Mouse (Mus musculus) heart, postnatal 14 days (tissue): ENCODE results near the gene Tmem213. TPM values are rescaled to one million over a fixed set of nuclear protein-coding genes. Genes with fewer than 3 reads are reported as not detected.

ENCODE experiments used
- DNase-seq, 2 experiments: peaks; one replicate each; pipeline ENCODE4 v3.0.0; 2021 to 2022
- intact Hi-C: fragments of 180-260 bp; cut with DNase I; formaldehyde crosslinking; loops from one replicate; pipeline ENCODE4 v1.15.1; 2025
- total RNA-seq, 2 experiments: library from RNA; stranded (reverse); gene quantifications; 2 replicates each; pipeline ENCODE4 v1.2.3; 2021

Gene Tmem213
- total RNA-seq, 2 experiments from 2014 or later: not detected

DNA sequence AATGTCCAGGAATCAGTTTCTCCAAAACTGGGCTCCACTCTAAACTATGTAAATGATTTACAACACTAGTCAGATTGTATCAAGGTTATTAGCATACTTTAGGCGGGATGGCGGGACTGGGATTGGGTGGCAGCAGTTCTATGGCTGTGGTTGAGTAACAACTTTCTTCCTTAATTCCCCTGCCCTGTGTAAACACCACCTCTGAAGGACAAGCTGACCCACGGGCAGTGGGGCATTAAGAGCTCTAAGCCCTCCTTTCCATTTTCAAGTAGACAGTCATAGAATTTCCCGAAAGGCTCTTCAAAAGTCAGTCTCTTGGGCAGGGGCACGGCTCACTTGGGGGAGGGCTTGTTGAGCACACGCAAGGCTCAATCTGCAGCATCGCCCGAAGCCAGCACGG lies 1.8 kb downstream of the Tmem213 start:
- intact Hi-C loops: no loop called here
- no peak for DNase-seq

DNA sequence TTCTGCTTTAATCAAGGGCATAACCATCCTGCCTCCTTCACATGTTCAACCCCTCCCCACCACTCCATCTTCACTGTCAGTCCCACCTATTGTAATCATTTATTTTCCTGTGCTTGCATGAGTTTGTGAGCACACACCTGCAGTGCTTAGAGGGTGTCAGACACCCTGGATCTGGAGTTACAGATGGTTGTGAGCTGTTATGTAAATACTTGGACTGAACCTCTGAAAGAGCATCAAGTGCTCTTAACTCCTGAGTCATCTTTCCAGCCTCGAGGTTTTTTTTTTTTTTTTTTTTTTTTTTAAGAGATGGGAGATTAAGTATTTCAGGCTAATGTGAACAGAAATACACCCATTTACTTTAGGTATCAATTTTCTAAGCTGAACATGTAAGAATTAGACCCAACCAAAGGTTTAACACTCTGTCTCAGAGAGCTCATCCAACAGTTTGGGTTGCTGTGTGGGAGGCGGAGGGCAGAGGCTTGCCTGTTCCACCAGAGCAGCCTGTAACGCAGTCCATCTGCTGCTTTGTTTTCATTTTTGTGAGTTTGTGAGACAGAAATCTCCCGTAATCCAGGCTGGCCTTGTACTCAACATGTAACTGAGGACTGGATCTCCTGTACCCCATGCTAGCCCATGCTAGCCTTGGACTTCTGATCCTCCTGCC lies 7.2 kb downstream of the Tmem213 start:
- intact Hi-C loops: no loop called here

DNA sequence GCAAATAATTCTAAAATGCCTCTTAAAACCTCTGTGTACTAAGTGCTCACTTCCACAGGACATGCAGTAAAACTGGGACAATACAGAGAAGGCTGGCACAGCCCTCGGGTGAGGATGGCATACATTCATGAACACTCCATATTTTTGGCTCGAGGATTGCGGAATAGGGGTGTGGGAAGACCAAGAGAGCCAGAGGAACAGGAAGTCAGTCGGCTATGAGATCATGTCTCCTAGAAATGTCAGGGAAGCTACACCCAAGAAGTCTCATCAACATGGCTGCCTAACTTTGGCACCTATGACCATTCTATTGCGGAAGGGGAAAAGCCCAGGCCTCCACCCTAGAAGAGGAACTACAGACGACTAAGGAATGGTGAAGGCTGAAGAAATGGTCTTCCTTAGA lies 9.3 kb downstream of the Tmem213 start:
- no peak for DNase-seq
- intact Hi-C loops: no loop called here

More for the DNA sequence above, 7.2 kb downstream of the Tmem213 start:
- DNase-seq: no peak

DNA sequence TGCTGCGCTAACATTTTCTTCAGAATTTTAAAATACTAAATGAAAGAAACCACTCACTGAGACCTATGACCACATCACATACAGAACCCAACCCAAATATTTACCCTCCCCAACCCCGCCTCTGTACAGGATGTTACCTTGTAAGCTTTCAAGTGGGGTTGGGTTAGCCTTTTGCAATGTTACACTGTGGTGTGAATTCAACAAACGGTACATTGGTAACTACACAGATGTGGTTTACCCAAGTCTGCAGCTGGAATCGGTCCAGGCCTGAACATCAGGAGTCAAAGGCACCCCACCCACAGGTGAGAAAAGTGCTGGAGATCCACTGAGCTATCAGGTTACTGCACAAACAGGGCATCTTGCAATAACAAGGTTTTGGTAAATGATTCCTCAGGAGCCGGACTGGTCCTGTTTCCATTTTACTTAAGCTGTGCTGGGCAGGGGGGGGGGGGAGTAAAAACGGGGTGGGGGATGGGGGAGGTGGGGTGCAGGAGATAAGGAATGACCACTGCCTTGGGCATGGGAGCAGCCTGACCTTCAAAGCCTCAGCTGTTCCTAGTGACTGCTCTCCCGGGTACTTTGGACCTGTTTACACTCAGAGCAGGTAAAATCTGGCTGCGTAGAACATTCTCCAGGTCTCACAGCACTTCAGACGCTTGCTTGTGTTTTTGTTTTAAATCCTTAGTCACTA lies 11.8 kb downstream of the Tmem213 start:
- intact Hi-C loops: no loop called here
- no peak for DNase-seq

DNA sequence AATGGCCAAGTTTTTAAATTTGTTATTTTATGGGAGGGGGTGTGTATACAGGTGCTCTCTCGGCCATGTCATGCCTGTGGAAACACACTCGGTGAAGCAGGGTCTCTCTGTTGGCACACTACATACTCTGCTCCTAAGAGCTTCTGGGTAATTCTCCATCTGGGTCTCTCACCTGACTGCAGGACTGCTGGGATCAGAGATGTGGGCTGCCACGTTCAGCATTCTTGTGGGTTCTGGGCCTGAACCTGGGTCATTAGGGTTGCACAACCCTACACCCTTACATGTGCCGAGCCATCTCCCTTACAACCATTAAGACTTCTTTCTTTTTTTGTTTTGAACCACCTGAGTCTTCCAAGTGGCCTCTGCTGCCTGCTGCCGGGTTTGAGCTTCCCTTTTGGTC lies 12.8 kb downstream of the Tmem213 start:
- DNase-seq: no peak
- intact Hi-C loops: no loop called here

DNA sequence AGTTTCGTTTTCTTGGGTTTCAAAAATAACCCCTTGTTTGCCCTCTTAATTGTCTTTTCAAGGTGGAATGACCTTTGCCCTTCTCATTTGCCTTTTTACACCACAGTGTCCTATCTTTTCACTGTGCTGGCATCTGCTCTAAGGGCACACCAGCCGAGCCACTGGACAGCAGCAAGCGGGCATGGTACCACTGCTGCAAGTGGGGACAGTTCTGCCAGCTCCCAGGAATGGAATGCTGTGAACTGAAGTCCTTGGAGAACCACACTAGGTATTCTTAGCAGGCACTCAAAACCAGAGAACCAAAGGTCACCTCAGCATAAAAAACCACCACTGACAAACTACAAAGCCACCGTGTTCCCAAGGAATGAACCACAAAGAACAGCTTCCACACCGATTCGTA lies 13.7 kb downstream of the Tmem213 start:
- DNase-seq: no peak
- intact Hi-C loops: no loop called here

DNA sequence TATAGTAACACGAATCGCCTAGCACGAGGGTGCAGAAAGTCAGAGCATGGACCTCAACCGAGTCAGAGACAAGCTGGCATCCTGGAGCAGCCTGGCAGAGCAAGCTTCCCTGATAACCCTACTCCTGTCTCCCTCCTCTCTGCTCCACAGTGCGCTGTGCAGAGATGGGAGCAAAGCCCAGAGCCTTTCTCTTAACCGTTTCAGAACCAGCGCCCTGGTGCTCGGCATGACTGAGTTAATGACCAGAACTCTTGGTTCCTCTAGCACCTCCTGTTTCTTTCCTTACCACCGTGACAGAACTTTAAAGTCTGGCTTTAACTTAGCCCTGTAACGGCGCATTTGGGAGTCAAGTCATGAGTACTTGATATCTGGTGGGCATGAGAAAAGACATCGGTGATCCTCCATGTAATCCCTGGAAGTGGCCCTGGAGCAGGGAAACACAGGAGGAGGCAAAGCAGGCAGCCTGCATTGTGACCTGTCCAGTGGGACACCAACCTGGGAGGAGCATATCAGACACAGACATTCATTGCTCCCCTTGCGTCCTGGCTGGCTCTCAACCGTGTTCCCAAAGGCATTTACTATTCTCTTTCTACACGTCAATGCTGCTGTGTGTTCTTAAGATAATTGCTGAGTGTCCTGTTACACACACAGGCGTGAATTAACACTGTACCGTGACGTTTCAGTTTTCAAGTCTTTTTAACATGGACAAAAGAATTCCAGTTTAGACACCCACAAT lies 14.6 kb downstream of the Tmem213 start:
- intact Hi-C loops: no loop called here
- no peak for DNase-seq

DNA sequence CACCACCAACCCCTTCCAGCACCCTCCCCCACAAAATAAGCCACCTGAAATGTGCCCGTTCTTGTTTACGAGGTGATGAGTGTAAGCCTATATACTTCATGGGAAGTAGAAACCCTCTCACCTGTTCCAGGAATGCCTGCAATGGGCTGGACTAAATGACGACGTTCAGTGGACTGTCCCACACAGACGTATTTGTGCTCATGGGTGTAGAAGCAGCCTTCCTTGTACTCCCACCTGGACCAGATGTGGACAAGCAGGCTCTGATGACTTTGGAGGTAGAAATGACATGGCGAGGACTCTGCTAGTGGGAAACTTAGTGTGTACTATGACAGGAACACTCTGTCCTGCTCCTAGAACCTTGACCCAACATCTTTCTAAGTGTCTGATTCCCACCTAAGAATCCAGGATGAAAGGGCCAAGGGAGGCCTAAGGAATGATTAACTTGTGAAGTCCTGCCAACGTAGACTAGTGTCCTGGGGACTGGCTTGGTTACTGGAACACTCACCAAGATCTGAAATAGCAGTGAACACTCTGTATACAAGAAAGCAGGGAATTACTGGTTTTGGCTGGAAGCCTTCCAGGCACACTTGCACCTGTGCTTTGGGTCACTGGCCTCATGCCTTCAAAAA lies 15.3 kb downstream of the Tmem213 start, which contains the start of gene Atp6v0a4:
Gene Atp6v0a4 (minus strand): TSS at position 380 of the 629 bp plus-strand sequence.
- DNase-seq: no peak
- intact Hi-C loops: no loop called here

DNA sequence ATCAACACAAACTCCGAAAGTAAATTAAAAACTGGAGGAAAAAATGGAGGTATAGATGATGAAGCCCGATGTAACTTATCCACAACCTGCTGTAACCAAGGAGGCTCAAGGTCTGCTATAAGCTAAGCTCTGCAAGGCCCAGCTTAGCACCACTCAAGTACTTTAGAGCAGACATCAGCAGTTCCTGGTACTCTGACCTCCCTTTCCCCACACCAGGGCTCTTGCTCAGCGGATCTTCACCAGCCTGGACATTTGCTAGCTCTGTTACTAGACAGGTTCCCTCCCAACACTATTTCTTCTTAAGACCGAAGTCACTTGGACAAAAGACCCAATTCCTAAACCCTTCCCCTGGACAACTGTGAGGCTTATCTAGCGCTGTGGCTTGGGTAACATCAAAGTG lies 15.8 kb downstream of the Tmem213 start:
- intact Hi-C loops: no loop called here

DNA sequence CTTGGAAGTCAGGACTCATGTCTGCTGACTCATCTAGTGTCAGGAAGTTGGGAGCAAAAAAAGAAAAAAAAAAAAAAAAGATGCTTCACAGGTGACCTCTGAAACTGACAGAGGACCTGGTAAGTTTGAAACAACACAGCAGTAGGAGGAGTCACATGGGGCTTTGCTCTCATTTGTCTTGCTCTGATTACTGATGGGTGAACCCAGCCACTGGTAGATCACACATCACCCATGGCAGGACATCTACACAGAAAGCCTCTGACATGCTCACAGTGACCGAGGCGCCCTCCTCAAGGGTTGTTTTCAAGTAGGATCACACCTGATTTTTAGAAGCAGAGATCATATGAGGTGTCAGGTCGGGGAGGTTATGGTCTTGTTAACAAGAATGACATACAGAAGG lies 16.4 kb downstream of the Tmem213 start:
- no peak for DNase-seq
- intact Hi-C loops: no loop called here

More for the DNA sequence above, 15.8 kb downstream of the Tmem213 start:
- no peak for DNase-seq

DNA sequence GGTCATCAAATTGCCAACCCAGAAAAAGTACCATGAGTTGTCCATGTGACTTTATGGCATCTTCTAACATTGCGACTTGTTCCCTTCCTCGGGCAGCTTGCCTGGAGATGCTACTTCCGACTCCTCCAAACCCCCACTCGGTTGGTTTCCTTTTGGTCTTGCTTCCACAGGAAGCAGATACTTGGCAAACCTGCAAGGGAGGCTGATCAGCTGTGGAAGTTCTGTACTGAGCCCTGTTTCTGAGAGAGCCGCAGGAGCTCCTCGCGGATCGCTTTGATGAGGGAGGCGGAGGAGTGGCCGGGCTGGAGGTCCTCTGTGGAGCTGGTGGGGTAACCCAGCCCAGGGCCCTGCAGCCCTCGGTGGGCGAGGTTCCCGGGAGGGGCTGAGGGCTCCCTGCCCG lies 19.1 kb downstream of the Tmem213 start:
- intact Hi-C loops: no loop called here

DNA sequence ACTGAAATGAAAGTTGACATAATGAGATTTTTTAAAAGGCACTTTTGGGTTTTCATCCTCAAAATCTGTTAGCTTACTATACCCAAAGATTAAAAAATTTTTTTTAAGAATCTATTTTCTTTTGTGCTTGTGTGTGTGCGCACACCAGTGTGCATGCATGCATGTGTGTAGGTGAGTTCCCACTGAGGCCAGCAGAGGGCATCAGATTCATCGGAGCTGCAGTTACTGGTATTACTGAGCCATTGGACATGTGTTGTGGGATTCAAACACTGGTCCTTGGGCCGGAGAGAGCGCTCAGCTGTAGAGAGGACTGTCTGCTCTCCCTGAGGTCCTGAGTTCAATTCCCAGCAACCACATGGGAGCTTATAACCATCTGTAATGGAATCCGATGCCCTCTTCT lies 20.8 kb downstream of the Tmem213 start:
- intact Hi-C loops: no loop called here
- no peak for DNase-seq

More for the DNA sequence above, 19.1 kb downstream of the Tmem213 start:
- DNase-seq: no peak

DNA sequence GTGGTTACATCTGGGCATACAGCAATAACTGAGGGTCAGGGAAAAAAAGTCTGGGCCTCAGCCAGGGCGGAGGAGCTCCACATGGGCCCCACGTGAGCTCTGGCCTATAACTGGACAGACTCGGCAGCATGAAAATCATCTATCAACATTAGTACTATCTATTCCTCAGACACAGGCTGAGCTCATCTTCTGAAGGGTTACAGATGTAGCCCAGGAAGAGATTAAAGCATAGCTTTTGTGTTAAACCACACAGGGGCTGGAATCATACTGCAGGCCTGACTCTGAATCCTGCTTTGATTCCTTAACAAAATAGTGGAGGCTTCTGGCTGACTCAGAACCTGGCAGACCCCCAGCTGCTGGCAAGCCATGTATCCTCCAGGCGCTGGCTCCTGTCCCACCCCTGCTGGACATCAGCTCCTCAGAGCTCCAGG lies 22.8 kb downstream of the Tmem213 start:
- DNase-seq: peak; percentile 65 to 79
- intact Hi-C loops: no loop called here

DNA sequence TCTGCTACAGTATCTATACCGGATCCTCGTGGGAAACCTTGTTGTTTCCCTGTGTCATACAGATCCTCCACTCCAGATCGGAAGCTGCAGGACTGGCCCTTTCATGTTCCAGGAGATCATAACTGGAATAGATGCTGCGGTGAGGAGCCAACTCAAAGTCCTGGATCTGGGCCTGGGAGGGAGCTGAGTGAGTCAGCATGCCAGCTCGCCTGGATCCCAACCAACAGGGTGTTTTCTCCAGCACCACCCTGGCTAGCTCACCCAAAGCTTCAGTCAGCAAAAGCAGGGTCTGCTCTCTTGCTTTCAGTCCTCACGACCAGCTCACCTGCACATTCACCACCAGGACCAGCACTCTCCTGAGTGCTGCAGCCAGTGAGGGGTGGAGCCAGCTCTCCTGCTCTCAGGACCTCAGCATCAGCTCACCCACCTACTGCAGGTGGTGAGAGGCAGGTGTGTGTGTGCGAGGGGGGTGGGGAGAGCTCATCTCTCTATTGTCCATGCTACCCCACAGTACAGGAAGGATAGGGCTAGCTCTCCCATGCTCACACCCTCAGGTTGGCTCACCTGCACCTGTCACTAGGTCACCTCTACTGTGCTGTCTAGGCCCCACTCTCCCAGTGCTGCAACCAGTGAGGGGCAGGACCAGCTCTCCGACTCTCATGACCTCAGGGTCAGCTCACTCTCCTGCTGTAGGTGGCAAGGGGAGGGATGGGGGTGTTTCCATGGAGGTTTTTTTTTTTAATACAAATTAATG lies 25.9 kb downstream of the Tmem213 start:
- DNase-seq: peak; percentile 57 to 66
- intact Hi-C loops: no loop called here

DNA sequence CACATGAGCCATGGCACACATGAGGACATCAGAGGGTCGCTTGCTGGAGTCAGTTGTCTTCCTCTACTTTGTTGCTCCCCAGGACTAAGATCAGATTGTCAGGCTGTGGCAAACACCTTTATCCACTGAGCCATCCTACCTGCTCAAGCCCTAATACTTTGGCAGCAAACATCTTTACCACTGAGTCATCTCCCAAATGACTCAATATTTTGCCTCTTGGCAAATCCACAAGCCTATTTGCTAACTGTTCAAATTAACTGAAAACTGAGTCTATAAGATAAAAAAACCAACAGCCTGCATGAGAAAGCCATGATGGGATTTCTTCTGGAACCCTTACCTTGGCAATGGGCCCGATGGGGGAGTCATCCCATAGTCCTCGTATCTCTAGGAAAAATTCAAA lies 30.0 kb downstream of the Tmem213 start:
- no peak for DNase-seq
- intact Hi-C loops: no loop called here

DNA sequence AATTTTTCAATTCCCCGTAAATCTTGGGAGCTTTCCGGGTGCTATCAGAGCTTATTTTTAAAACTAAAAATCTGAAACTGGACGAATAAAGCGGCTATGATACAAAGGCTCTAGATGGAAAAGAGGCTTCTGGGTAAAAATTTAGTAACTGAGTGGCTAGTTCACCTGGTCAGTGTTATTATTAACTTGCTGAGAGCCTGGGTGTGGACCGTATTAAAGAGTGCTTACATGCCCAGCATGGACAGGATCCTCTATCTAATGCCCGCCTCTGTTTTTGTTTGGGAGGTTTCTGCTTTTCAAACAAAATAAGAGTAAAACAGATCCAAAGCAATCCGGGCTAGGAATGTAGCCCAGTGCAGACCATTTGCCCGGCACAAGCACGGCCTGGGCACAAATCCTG lies 31.3 kb downstream of the Tmem213 start:
- intact Hi-C loops: no loop called here
- DNase-seq: no peak

DNA sequence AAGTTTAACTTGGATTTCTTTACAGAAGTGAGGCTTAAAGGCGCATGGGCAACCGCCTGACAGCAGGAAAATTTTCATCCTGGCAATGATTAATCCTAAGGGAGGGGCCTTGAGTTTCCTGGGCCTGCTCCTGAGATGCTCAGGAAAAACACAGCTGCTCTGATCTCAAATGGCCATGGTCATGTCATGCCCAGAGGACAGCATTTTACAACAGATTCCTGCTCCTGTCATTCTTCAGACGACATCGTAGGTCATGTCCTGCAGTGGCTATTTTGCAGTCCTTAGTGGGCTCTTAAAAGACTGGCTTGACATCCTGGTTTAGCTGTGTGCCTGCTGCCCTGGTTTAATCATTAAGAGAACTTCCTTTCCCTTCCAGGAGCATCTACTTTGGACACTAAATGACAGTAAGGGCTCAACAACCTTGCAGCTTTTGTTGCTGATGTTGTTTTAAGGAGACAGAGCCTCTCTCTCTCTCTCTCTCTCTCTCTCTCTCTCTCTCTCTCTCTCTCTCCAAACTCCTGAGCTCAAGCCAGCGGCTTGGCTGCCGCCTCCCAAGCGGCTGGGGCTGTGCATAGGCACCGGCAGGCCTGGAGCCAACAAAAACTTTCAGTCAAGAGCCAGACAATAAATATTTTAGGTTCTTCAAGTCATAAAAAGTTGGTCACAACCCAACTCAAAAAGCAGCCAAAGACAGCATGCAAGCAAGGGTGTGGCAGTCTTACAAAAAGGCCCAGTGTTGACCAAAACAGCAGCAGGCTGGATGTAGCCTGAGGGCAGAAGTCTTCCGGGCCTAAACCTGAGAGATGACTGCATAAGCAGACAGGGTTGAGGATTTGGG lies 35.3 kb downstream of the Tmem213 start:
- DNase-seq: peak; percentile 70 to 80
- intact Hi-C loops: no loop called here

DNA sequence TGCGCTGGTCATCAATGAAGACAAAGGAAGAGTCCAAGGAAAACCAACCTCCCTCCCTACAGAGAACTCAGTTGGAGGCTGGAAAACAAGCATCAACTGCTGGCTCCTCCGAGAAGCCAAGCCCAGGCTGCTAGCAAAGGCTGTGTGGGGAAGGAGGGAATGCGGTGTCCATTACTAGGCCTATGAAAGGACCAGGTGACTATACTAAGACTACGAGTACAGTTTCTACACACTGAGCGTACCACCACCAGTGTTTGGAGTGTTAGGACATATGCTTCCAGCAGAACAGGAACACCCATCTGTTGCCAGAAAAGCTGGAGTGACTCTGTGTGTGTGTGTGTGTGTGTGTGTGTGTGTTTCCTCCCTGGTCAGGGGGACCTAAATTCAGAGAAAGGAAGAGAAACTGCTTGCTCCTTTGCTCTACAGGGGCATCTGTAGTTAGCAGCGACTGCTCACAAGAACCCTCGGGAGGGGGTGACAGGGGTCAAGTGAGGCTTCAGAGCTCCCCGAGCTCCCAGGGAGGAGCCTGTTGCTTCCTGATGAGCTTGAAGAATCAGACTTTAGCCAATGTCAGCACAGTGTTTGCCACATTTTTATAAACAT lies 36.5 kb downstream of the Tmem213 start:
- intact Hi-C loops: no loop called here
- peak; percentile 36 to 51 for DNase-seq

DNA sequence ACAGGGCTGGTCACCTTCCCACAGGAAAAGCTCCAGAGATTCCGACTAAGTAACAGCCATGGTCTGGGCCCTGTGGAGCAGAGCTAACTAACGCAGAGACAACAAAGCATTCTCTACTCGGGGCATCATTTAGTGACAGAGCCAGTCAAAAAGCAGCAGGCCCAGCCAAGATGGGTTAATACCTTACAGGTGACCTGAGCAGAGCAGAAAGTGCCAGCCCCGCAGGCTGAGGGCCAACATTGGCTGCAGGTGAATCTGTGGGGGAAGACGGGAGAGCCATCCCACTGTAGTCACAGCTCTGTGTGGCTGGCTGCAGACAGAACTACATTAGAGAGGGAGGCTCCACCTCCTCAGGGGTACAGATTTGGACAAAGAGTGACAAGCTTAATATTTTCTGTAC lies 38.2 kb downstream of the Tmem213 start:
- intact Hi-C loops: no loop called here
- no peak for DNase-seq
